31 mouse cellular contexts compared by ENCODE assay signal in genomic region chr1:172198316-172198715, GRCm38 (mm10). TPM values are rescaled to one million over a fixed set of nuclear protein-coding genes. Genes with fewer than 3 reads are reported as not detected.
DNase-seq lines count a peak whose midpoint lies in the region; ATAC-seq and TF ChIP-seq lines count a peak whose summit lies in the region.
"Had no signal": no experiment of that assay in that cellular context is flagged by ENCODE, and none has a peak within 500 bp of the region (broad histone marks: within the 10 kb centered on the region; RNA-seq: fewer than 3 reads in every experiment).

No protein-coding gene starts in this region.

- ATAC-seq in forebrain, embryonic 14.5 days: no peak
- no peak for ATAC-seq in forebrain, postnatal 0 days
- ATAC-seq in hindbrain, postnatal 0 days: no peak
- ATAC-seq in hindbrain, embryonic 16.5 days: no peak
- no peak for ATAC-seq in midbrain, embryonic 13.5 days
- no peak for ATAC-seq in midbrain, postnatal 0 days (ENCODE audit: low FRiP score)

- H3K27me3 ChIP-seq in forebrain, embryonic 14.5 days (replicated peaks; ENCODE audit: control insufficient read depth, insufficient read depth, low read length): no peaks in the 10 kb centered on the region
- no peaks in the 10 kb centered on the region for H3K27me3 ChIP-seq in forebrain, postnatal 0 days (ENCODE audit: insufficient read depth, low read length)
- no peaks in the 10 kb centered on the region for H3K27me3 ChIP-seq in hindbrain, postnatal 0 days (ENCODE audit: insufficient read depth, low read length)
- H3K27me3 ChIP-seq in hindbrain, embryonic 16.5 days (replicated peaks; ENCODE audit: control insufficient read depth, insufficient read depth, low read length): no peaks in the 10 kb centered on the region
- H3K27me3 ChIP-seq in midbrain, embryonic 13.5 days: no peaks in the 10 kb centered on the region
- no peaks in the 10 kb centered on the region for H3K27me3 ChIP-seq in midbrain, postnatal 0 days (ENCODE audit: insufficient read depth, low read length)
- H3K27me3 ChIP-seq: embryonic facial prominence, embryonic 12.5 days; neural tube, embryonic 12.5 days had no signal

- H3K27ac ChIP-seq in forebrain, embryonic 14.5 days (ENCODE audit: low read depth, low read length): 0 out of 2 replicates have a peak overlapping the region, but pooled peaks have one; percentile 21
- no peak overlapping the region for H3K27ac ChIP-seq in forebrain, postnatal 0 days (ENCODE audit: low read depth, low read length)
- H3K27ac ChIP-seq in hindbrain, postnatal 0 days: 0 out of 2 replicates have a peak overlapping the region, but pooled peaks have one; percentile 8
- no peak overlapping the region for H3K27ac ChIP-seq in hindbrain, embryonic 16.5 days (ENCODE audit: low read depth, low read length)
- H3K27ac ChIP-seq in midbrain, embryonic 13.5 days: peak overlapping the region; percentile 56; the same call in 1 of the 2 replicates
- no peak overlapping the region for H3K27ac ChIP-seq in midbrain, postnatal 0 days (ENCODE audit: low read depth, low read length)
- H3K27ac ChIP-seq: embryonic facial prominence, embryonic 12.5 days; hindbrain, embryonic 14.5 days; liver, embryonic 14.5 days; macrophage; neural tube, embryonic 12.5 days had no signal

- TF ChIP-seq CTCF in forebrain, postnatal 0 days (IDR thresholded peaks at IDR 0.05; ENCODE audit: low read depth): no peak
- no peak for TF ChIP-seq CTCF in hindbrain, postnatal 0 days (IDR thresholded peaks at IDR 0.05; ENCODE audit: low read depth)
- TF ChIP-seq CTCF in midbrain, postnatal 0 days (IDR thresholded peaks at IDR 0.05): no peak

- H3K4me2 ChIP-seq in forebrain, embryonic 14.5 days (ENCODE audit: low read length): no peak overlapping the region
- no peak overlapping the region for H3K4me2 ChIP-seq in forebrain, postnatal 0 days (ENCODE audit: low read depth)
- H3K4me2 ChIP-seq in hindbrain, postnatal 0 days (ENCODE audit: low read depth, low read length): no peak overlapping the region
- no peak overlapping the region for H3K4me2 ChIP-seq in hindbrain, embryonic 16.5 days (ENCODE audit: low read length)
- no peak overlapping the region for H3K4me2 ChIP-seq in midbrain, embryonic 13.5 days (replicated peaks)
- H3K4me2 ChIP-seq in midbrain, postnatal 0 days (ENCODE audit: low read depth, low read length, poor library complexity, severe bottlenecking): no peak overlapping the region
- H3K4me2 ChIP-seq: embryonic facial prominence, embryonic 12.5 days; hindbrain, embryonic 14.5 days; neural tube, embryonic 12.5 days had no signal

- DNase-seq in forebrain, embryonic 14.5 days (ENCODE audit: low spot score): no peak
- DNase-seq in forebrain, postnatal 0 days: no peak
- DNase-seq in hindbrain, postnatal 0 days (ENCODE audit: low spot score): no peak
- DNase-seq in midbrain, postnatal 0 days (ENCODE audit: low spot score): no peak
- no peak for DNase-seq in spleen, postnatal 36 days (ENCODE audit: low spot score in 2 of 2)
- DNase-seq: adrenal gland, postnatal 25 days; B cell, adult 2 months; embryo, embryonic 11 days; heart, postnatal 36 days; kidney, adult 18-20 months; kidney, postnatal 36 days; liver; lung, adult 2 months; lung, postnatal 10 days; thymus, postnatal 4 days had no signal

- H3K9me3 ChIP-seq in forebrain, embryonic 14.5 days (replicated peaks; ENCODE audit: control insufficient read depth, low read length): no peaks in the 10 kb centered on the region
- H3K9me3 ChIP-seq in forebrain, postnatal 0 days (ENCODE audit: low read length): no peaks in the 10 kb centered on the region
- no peaks in the 10 kb centered on the region for H3K9me3 ChIP-seq in hindbrain, postnatal 0 days (ENCODE audit: low read length)
- H3K9me3 ChIP-seq in hindbrain, embryonic 16.5 days (ENCODE audit: control insufficient read depth, low read length): no peaks in the 10 kb centered on the region
- H3K9me3 ChIP-seq in midbrain, embryonic 13.5 days: no peaks in the 10 kb centered on the region
- H3K9me3 ChIP-seq in midbrain, postnatal 0 days (ENCODE audit: low read length): no peaks in the 10 kb centered on the region
- H3K9me3 ChIP-seq: embryonic facial prominence, embryonic 12.5 days; neural tube, embryonic 12.5 days had no signal

- peaks cover 73% of the 10 kb centered on the region for H3K36me3 ChIP-seq in forebrain, embryonic 14.5 days (ENCODE audit: control insufficient read depth, insufficient read depth, low read length)
- H3K36me3 ChIP-seq in forebrain, postnatal 0 days (ENCODE audit: insufficient read depth): peaks cover 67% of the 10 kb centered on the region
- peaks cover 52% of the 10 kb centered on the region for H3K36me3 ChIP-seq in hindbrain, postnatal 0 days (ENCODE audit: insufficient read depth, low read length)
- peaks cover 41% of the 10 kb centered on the region for H3K36me3 ChIP-seq in hindbrain, embryonic 16.5 days (ENCODE audit: control insufficient read depth, insufficient read depth, low read length)
- peaks cover 69% of the 10 kb centered on the region for H3K36me3 ChIP-seq in midbrain, embryonic 13.5 days
- peaks cover 48% of the 10 kb centered on the region for H3K36me3 ChIP-seq in midbrain, postnatal 0 days (ENCODE audit: insufficient read depth, low read length)

- H3K9ac ChIP-seq in forebrain, embryonic 14.5 days (ENCODE audit: low read length): peak overlapping the region; percentile 2; the same call in 1 of the 2 replicates
- H3K9ac ChIP-seq in forebrain, postnatal 0 days: no peak overlapping the region
- no peak overlapping the region for H3K9ac ChIP-seq in hindbrain, postnatal 0 days (replicated peaks; ENCODE audit: low read length)
- no peak overlapping the region for H3K9ac ChIP-seq in hindbrain, embryonic 16.5 days (ENCODE audit: low read depth, low read length)
- H3K9ac ChIP-seq in midbrain, embryonic 13.5 days (replicated peaks): no peak overlapping the region
- H3K9ac ChIP-seq in midbrain, postnatal 0 days (replicated peaks; ENCODE audit: low read length, poor library complexity, severe bottlenecking): no peak overlapping the region
- H3K9ac ChIP-seq: embryonic facial prominence, embryonic 12.5 days; hindbrain, embryonic 14.5 days; liver, embryonic 14.5 days; neural tube, embryonic 12.5 days had no signal

- peaks cover 34% of the 10 kb centered on the region for H3K4me1 ChIP-seq in forebrain, embryonic 14.5 days (ENCODE audit: control insufficient read depth, insufficient read depth, low read length)
- peaks cover 33% of the 10 kb centered on the region for H3K4me1 ChIP-seq in forebrain, postnatal 0 days (ENCODE audit: insufficient read depth)
- peaks cover 32% of the 10 kb centered on the region for H3K4me1 ChIP-seq in hindbrain, postnatal 0 days (ENCODE audit: insufficient read depth, low read length)
- peaks cover 35% of the 10 kb centered on the region for H3K4me1 ChIP-seq in hindbrain, embryonic 16.5 days (ENCODE audit: control insufficient read depth, insufficient read depth, low read depth, low read length)
- peaks cover 51% of the 10 kb centered on the region for H3K4me1 ChIP-seq in midbrain, embryonic 13.5 days (replicated peaks)
- H3K4me1 ChIP-seq in midbrain, postnatal 0 days (ENCODE audit: insufficient read depth, low read length): peaks cover 29% of the 10 kb centered on the region

- no peak overlapping the region for H3K4me3 ChIP-seq in forebrain, embryonic 14.5 days (ENCODE audit: low read depth, low read length)
- H3K4me3 ChIP-seq in forebrain, postnatal 0 days (ENCODE audit: low read depth, low read length): no peak overlapping the region
- H3K4me3 ChIP-seq in hindbrain, postnatal 0 days (ENCODE audit: low read length): no peak overlapping the region
- no peak overlapping the region for H3K4me3 ChIP-seq in hindbrain, embryonic 16.5 days (ENCODE audit: low read length)
- H3K4me3 ChIP-seq in midbrain, embryonic 13.5 days (replicated peaks): no peak overlapping the region
- no peak overlapping the region for H3K4me3 ChIP-seq in midbrain, postnatal 0 days (ENCODE audit: low read depth, low read length)
- H3K4me3 ChIP-seq: embryonic facial prominence, embryonic 12.5 days; neural tube, embryonic 12.5 days had no signal

- WGBS in forebrain, embryonic 14.5 days: 78% methylated on average over 8 of the region's 8 CpGs
- 73% methylated on average over 8 of the region's 8 CpGs for WGBS in forebrain, postnatal 0 days
- WGBS in hindbrain, postnatal 0 days: 78% methylated on average over 8 of the region's 8 CpGs
- WGBS in hindbrain, embryonic 16.5 days: 78% methylated on average over 8 of the region's 8 CpGs
- WGBS in midbrain, embryonic 13.5 days: 82% methylated on average over 8 of the region's 8 CpGs
- 85% methylated on average over 8 of the region's 8 CpGs for WGBS in midbrain, postnatal 0 days

RNA-seq across cellular contexts. Expression of gene Pea15a, which starts 8.3 kb away (rescaled TPM):
- polyA plus RNA-seq in forebrain, embryonic 14.5 days (2014; fragmentation: Nextera tagmentation; extraction: Ambion mirVana): 433 and 436 TPM in 2 replicates
- 265 and 281 TPM in 2 replicates for total RNA-seq in forebrain, postnatal 0 days (2014; rRNA removed)
- polyA plus RNA-seq in forebrain, postnatal 0 days (2015; fragmentation: Nextera tagmentation; extraction: Ambion mirVana): 412 and 475 TPM in 2 replicates
- 289 and 309 TPM in 2 replicates for total RNA-seq in hindbrain, postnatal 0 days (2014; rRNA removed)
- polyA plus RNA-seq in hindbrain, postnatal 0 days (2015; fragmentation: Nextera tagmentation; extraction: Ambion mirVana): 503 and 511 TPM in 2 replicates
- polyA plus RNA-seq in hindbrain, embryonic 16.5 days (2015; fragmentation: Nextera tagmentation; extraction: Ambion mirVana): 538 and 563 TPM in 2 replicates
- 398 and 406 TPM in 2 replicates for polyA plus RNA-seq in midbrain, embryonic 13.5 days (2015; fragmentation: Nextera tagmentation; extraction: Ambion mirVana)
- 311 and 342 TPM in 2 replicates for total RNA-seq in midbrain, postnatal 0 days (2014; rRNA removed)
- polyA plus RNA-seq in midbrain, postnatal 0 days (2015; fragmentation: Nextera tagmentation; extraction: Ambion mirVana): 501 and 555 TPM in 2 replicates

RNA-seq across cellular contexts. Expression of gene Casq1, which starts 21.4 kb away (rescaled TPM):
- 3.8 and 4.0 TPM in 2 replicates for polyA plus RNA-seq in forebrain, embryonic 14.5 days (2014; fragmentation: Nextera tagmentation; extraction: Ambion mirVana)
- total RNA-seq in forebrain, postnatal 0 days (2014; rRNA removed): 0.76 and 2.2 TPM in 2 replicates
- polyA plus RNA-seq in forebrain, postnatal 0 days (2015; fragmentation: Nextera tagmentation; extraction: Ambion mirVana): 3.3 and 3.5 TPM in 2 replicates
- 0.78 and 2.4 TPM in 2 replicates for total RNA-seq in hindbrain, postnatal 0 days (2014; rRNA removed)
- 1.7 and 2.0 TPM in 2 replicates for polyA plus RNA-seq in hindbrain, postnatal 0 days (2015; fragmentation: Nextera tagmentation; extraction: Ambion mirVana)
- 1.5 and 5.5 TPM in 2 replicates for polyA plus RNA-seq in hindbrain, embryonic 16.5 days (2015; fragmentation: Nextera tagmentation; extraction: Ambion mirVana)
- 1.3 and 1.8 TPM in 2 replicates for polyA plus RNA-seq in midbrain, embryonic 13.5 days (2015; fragmentation: Nextera tagmentation; extraction: Ambion mirVana)
- total RNA-seq in midbrain, postnatal 0 days (2014; rRNA removed): 0.99 TPM in 1 of 2 replicates, not detected in the other
- 1.3 and 2.2 TPM in 2 replicates for polyA plus RNA-seq in midbrain, postnatal 0 days (2015; fragmentation: Nextera tagmentation; extraction: Ambion mirVana)
- total RNA-seq: adrenal gland, postnatal 25 days; megakaryocyte-erythroid progenitor cell, adult 5-6 weeks had no signal
- polyA plus RNA-seq: macrophage had no signal

RNA-seq across cellular contexts. Expression of gene Dcaf8, which starts 50.4 kb away (rescaled TPM):
- polyA plus RNA-seq in forebrain, embryonic 14.5 days (2014; fragmentation: Nextera tagmentation; extraction: Ambion mirVana): 76.1 and 83.1 TPM in 2 replicates
- 66.8 and 76.8 TPM in 2 replicates for total RNA-seq in forebrain, postnatal 0 days (2014; rRNA removed)
- 49.4 and 62.7 TPM in 2 replicates for polyA plus RNA-seq in forebrain, postnatal 0 days (2015; fragmentation: Nextera tagmentation; extraction: Ambion mirVana)
- total RNA-seq in hindbrain, postnatal 0 days (2014; rRNA removed): 67.1 and 73.0 TPM in 2 replicates
- 73.1 and 79.1 TPM in 2 replicates for polyA plus RNA-seq in hindbrain, postnatal 0 days (2015; fragmentation: Nextera tagmentation; extraction: Ambion mirVana)
- polyA plus RNA-seq in hindbrain, embryonic 16.5 days (2015; fragmentation: Nextera tagmentation; extraction: Ambion mirVana): 86.6 and 91.6 TPM in 2 replicates
- polyA plus RNA-seq in midbrain, embryonic 13.5 days (2015; fragmentation: Nextera tagmentation; extraction: Ambion mirVana): 106 and 109 TPM in 2 replicates
- total RNA-seq in midbrain, postnatal 0 days (2014; rRNA removed): 64.6 and 72.8 TPM in 2 replicates
- polyA plus RNA-seq in midbrain, postnatal 0 days (2015; fragmentation: Nextera tagmentation; extraction: Ambion mirVana): 66.8 and 67.6 TPM in 2 replicates

RNA-seq across cellular contexts. Expression of gene Atp1a4, which starts 59.9 kb away (rescaled TPM):
- polyA plus RNA-seq in forebrain, embryonic 14.5 days (2014; fragmentation: Nextera tagmentation; extraction: Ambion mirVana): 0.08 and 0.12 TPM in 2 replicates
- total RNA-seq in forebrain, postnatal 0 days (2014; rRNA removed): not detected in 2 replicates
- not detected in 2 replicates for polyA plus RNA-seq in forebrain, postnatal 0 days (2015; fragmentation: Nextera tagmentation; extraction: Ambion mirVana)
- 0.10 TPM in 1 of 2 replicates, not detected in the other for total RNA-seq in hindbrain, postnatal 0 days (2014; rRNA removed)
- 0.05 TPM in 1 of 2 replicates, not detected in the other for polyA plus RNA-seq in hindbrain, postnatal 0 days (2015; fragmentation: Nextera tagmentation; extraction: Ambion mirVana)
- 0.06 TPM in 1 of 2 replicates, not detected in the other for polyA plus RNA-seq in hindbrain, embryonic 16.5 days (2015; fragmentation: Nextera tagmentation; extraction: Ambion mirVana)
- polyA plus RNA-seq in midbrain, embryonic 13.5 days (2015; fragmentation: Nextera tagmentation; extraction: Ambion mirVana): not detected in 2 replicates
- total RNA-seq in midbrain, postnatal 0 days (2014; rRNA removed): 0.05 and 0.14 TPM in 2 replicates
- 0.05 TPM in 1 of 2 replicates, not detected in the other for polyA plus RNA-seq in midbrain, postnatal 0 days (2015; fragmentation: Nextera tagmentation; extraction: Ambion mirVana)
- total RNA-seq: heart, postnatal 36 days; layer of hippocampus, adult 8-10 months; layer of hippocampus, postnatal 36 days; left cerebral cortex, postnatal 14 days; megakaryocyte-erythroid progenitor cell, adult 5-6 weeks had no signal
- polyA plus RNA-seq: embryonic facial prominence, embryonic 12.5 days; intestine, embryonic 14.5 days; kidney, embryonic 16.5 days; limb, embryonic 11.5 days; macrophage; neural tube, embryonic 12.5 days; stomach, embryonic 14.5 days; thymus, postnatal 0 days had no signal

Comparison
In these comparisons a context has a peak if more than half of its experiments do, and no peak if none do; other contexts are left out.
1. H3K27ac ChIP-seq: peak in forebrain, embryonic 14.5 days (single experiment), hindbrain, postnatal 0 days (single experiment) and midbrain, embryonic 13.5 days (single experiment); none in forebrain, postnatal 0 days (single experiment), hindbrain, embryonic 16.5 days (single experiment) and midbrain, postnatal 0 days (single experiment).